Mouse (Mus musculus): ENCODE measurements at regions not wholly inside any gene's neighbourhood (a gene's known extent, or its start where the extent isn't known, plus 50 kb on each side); places are given as distances from the start of the nearest gene placed in this dataset.
A peak's percentile ranks its signal among the peaks of the same experiment; 100 is the strongest.

GRCm38 (mm10) chr1:142605224-142605623 lies 1035.2 kb upstream of the B3galt2 start:
- no peak for DNase-seq

- DNase-seq: no peak
Measured at GRCm38 (mm10) chr1:142606082-142606481, 1034.4 kb upstream of the B3galt2 start.

GRCm38 (mm10) chr1:142621464-142621863 lies 1019.0 kb upstream of the B3galt2 start:
- no peak for DNase-seq

- DNase-seq: peak; percentile 6
Measured at GRCm38 (mm10) chr1:142624303-142624702, 1016.2 kb upstream of the B3galt2 start.

- DNase-seq: no peak
Measured at GRCm38 (mm10) chr1:142655289-142655688, 985.2 kb upstream of the B3galt2 start.

- DNase-seq: no peak
Measured at GRCm38 (mm10) chr1:142665262-142665661, 975.2 kb upstream of the B3galt2 start.

- DNase-seq: no peak
Measured at GRCm38 (mm10) chr1:142679917-142680316, 960.5 kb upstream of the B3galt2 start.

- DNase-seq: no peak
Measured at GRCm38 (mm10) chr1:142688828-142689227, 951.6 kb upstream of the B3galt2 start.

- DNase-seq: no peak
Measured at GRCm38 (mm10) chr1:142695179-142695578, 945.3 kb upstream of the B3galt2 start.

- no peak for DNase-seq
Measured at GRCm38 (mm10) chr1:142708263-142708662, 932.2 kb upstream of the B3galt2 start.

- DNase-seq: no peak
Measured at GRCm38 (mm10) chr1:142730259-142730658, 910.2 kb upstream of the B3galt2 start.

GRCm38 (mm10) chr1:142734108-142734507 lies 906.4 kb upstream of the B3galt2 start:
- DNase-seq: no peak

- no peak for DNase-seq
Measured at GRCm38 (mm10) chr1:142738376-142738775, 902.1 kb upstream of the B3galt2 start.

- peak; percentile 70 for DNase-seq
Measured at GRCm38 (mm10) chr1:142742307-142742706, 898.2 kb upstream of the B3galt2 start.

GRCm38 (mm10) chr1:142771010-142771409 lies 869.5 kb upstream of the B3galt2 start:
- no peak for DNase-seq
